Mouse (Mus musculus): ENCODE data around the gene Cdk2. TPM values are rescaled to one million over a fixed set of nuclear protein-coding genes. Genes with fewer than 3 reads are reported as not detected.

The Cdk2 gene
- polyA plus RNA-seq, 1 experiment from 2014 or later = 33.9 TPM

DNA sequence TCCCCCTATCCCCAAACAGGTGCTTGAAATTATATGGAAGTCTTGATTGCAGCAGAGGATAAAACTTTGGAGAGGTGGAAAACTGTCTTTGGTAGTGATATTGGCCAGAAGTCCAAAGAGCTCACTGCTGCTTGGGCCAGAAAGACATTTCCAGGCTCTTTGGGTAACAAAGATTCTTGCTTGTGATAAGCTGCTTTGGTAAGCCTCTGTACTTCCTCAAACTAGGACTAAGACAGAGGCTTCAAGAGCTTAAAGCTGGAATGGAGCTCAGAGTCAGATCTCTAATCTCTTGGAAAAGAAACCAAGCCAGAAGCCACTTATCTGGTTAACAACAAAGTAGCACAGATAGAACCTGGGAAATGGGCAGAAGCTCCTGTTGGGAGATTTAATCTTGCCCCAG, 42.4 kb downstream of the Cdk2 start:
- no peak for ATAC-seq
- no peaks in the 10 kb centered on the region for H3K9me3 ChIP-seq (ENCODE audit: low read length)
- H3K4me2 ChIP-seq (replicated peaks; ENCODE audit: low read depth, low read length) = no peak overlapping the region
- H3K27me3 ChIP-seq (replicated peaks; ENCODE audit: insufficient read depth, low read length) = no peaks in the 10 kb centered on the region
- H3K27ac ChIP-seq (ENCODE audit: low read length) = no peak overlapping the region
- DNase-seq (ENCODE audit: low spot score) = no peak
- no peak overlapping the region for H3K4me3 ChIP-seq (ENCODE audit: low read depth, low read length)
- H3K4me1 ChIP-seq (ENCODE audit: insufficient read depth, low read depth, low read length) = no peaks in the 10 kb centered on the region
- no peak for TF ChIP-seq CTCF (IDR thresholded peaks at IDR 0.05)
- no peak for TF ChIP-seq EP300 (IDR thresholded peaks at IDR 0.05)
- no peaks in the 10 kb centered on the region for H3K36me3 ChIP-seq (ENCODE audit: insufficient read depth, low read length)
- H3K9ac ChIP-seq (replicated peaks; ENCODE audit: low read depth) = no peak overlapping the region

GRCm38 (mm10) chr10:128659490-128659889, 45.3 kb downstream of the Cdk2 start:
- ATAC-seq (no peak), DNase-seq (ENCODE audit: low spot score) (no peak)
- H3K9me3 ChIP-seq (ENCODE audit: low read length) = no peaks in the 10 kb centered on the region
- no peak overlapping the region for H3K27ac ChIP-seq (ENCODE audit: low read length)
- no peaks in the 10 kb centered on the region for H3K27me3 ChIP-seq (replicated peaks; ENCODE audit: insufficient read depth, low read length)
- no peak overlapping the region for H3K4me2 ChIP-seq (replicated peaks; ENCODE audit: low read depth, low read length)
- no peaks in the 10 kb centered on the region for H3K36me3 ChIP-seq (ENCODE audit: insufficient read depth, low read length)
- H3K4me3 ChIP-seq (ENCODE audit: low read depth, low read length) = no peak overlapping the region
- H3K4me1 ChIP-seq (ENCODE audit: insufficient read depth, low read depth, low read length) = no peaks in the 10 kb centered on the region
- WGBS = 39% methylated on average over 9 of the region's 9 CpGs
- 0 out of 2 replicates have a peak overlapping the region, but pooled peaks have one; percentile 9 for H3K9ac ChIP-seq (replicated peaks; ENCODE audit: low read depth)
- TF ChIP-seq EP300 (IDR thresholded peaks at IDR 0.05) (no peak), CTCF (IDR thresholded peaks at IDR 0.05) (no peak)

- Histone ChIP-seq H3K4me3 (ENCODE audit: low read depth, low read length) (no peak overlapping the region), H3K27me3 (replicated peaks; ENCODE audit: insufficient read depth, low read length) (no peaks in the 10 kb centered on the region), H3K4me1 (ENCODE audit: insufficient read depth, low read depth, low read length) (no peaks in the 10 kb centered on the region), H3K4me2 (replicated peaks; ENCODE audit: low read depth, low read length) (no peak overlapping the region), H3K9ac (replicated peaks; ENCODE audit: low read depth) (no peak overlapping the region), H3K36me3 (ENCODE audit: insufficient read depth, low read length) (no peaks in the 10 kb centered on the region), H3K9me3 (ENCODE audit: low read length) (no peaks in the 10 kb centered on the region), H3K27ac (ENCODE audit: low read length) (no peak overlapping the region)
- no peak for TF ChIP-seq CTCF (IDR thresholded peaks at IDR 0.05)
- no peak for TF ChIP-seq EP300 (IDR thresholded peaks at IDR 0.05)
- no peak for ATAC-seq
- no peak for DNase-seq (ENCODE audit: low spot score)
- WGBS = 50% methylated on average over 9 of the region's 9 CpGs
These were observed 47.0 kb downstream of the Cdk2 start for GRCm38 (mm10) chr10:128657844-128658243.

GRCm38 (mm10) chr10:128656731-128657130, 48.1 kb downstream of the Cdk2 start:
- no peak overlapping the region for H3K27ac ChIP-seq (ENCODE audit: low read length)
- no peak for TF ChIP-seq EP300 (IDR thresholded peaks at IDR 0.05)
- TF ChIP-seq CTCF (IDR thresholded peaks at IDR 0.05) = no peak
- no peak for ATAC-seq
- no peaks in the 10 kb centered on the region for H3K9me3 ChIP-seq (ENCODE audit: low read length)
- H3K4me3 ChIP-seq (ENCODE audit: low read depth, low read length) = no peak overlapping the region
- no peaks in the 10 kb centered on the region for H3K36me3 ChIP-seq (ENCODE audit: insufficient read depth, low read length)
- WGBS = 67% methylated on average over 1 of the region's 1 CpGs
- no peaks in the 10 kb centered on the region for H3K4me1 ChIP-seq (ENCODE audit: insufficient read depth, low read depth, low read length)
- H3K9ac ChIP-seq (replicated peaks; ENCODE audit: low read depth) = no peak overlapping the region
- H3K27me3 ChIP-seq (replicated peaks; ENCODE audit: insufficient read depth, low read length) = no peaks in the 10 kb centered on the region
- no peak overlapping the region for H3K4me2 ChIP-seq (replicated peaks; ENCODE audit: low read depth, low read length)
- no peak for DNase-seq (ENCODE audit: low spot score)

GRCm38 (mm10) chr10:128655254-128655653, 49.6 kb downstream of the Cdk2 start:
- WGBS = 47% methylated on average over 3 of the region's 3 CpGs
- Histone ChIP-seq H3K9me3 (ENCODE audit: low read length) (no peaks in the 10 kb centered on the region), H3K27ac (ENCODE audit: low read length) (no peak overlapping the region), H3K36me3 (ENCODE audit: insufficient read depth, low read length) (no peaks in the 10 kb centered on the region), H3K4me3 (ENCODE audit: low read depth, low read length) (no peak overlapping the region), H3K27me3 (replicated peaks; ENCODE audit: insufficient read depth, low read length) (no peaks in the 10 kb centered on the region), H3K9ac (replicated peaks; ENCODE audit: low read depth) (no peak overlapping the region), H3K4me2 (replicated peaks; ENCODE audit: low read depth, low read length) (no peak overlapping the region), H3K4me1 (ENCODE audit: insufficient read depth, low read depth, low read length) (no peaks in the 10 kb centered on the region)
- DNase-seq (ENCODE audit: low spot score) (peak; percentile 23), ATAC-seq (no peak; the same call in 1 of the 2 replicates)
- TF ChIP-seq EP300 (IDR thresholded peaks at IDR 0.05) = no peak
- TF ChIP-seq CTCF (IDR thresholded peaks at IDR 0.05) = no peak

- no peak for ATAC-seq
- WGBS = 56% methylated on average over 4 of the region's 4 CpGs
- no peak overlapping the region for H3K9ac ChIP-seq (replicated peaks; ENCODE audit: low read depth)
- H3K27ac ChIP-seq (ENCODE audit: low read length) = no peak overlapping the region
- H3K4me3 ChIP-seq (ENCODE audit: low read depth, low read length) = no peak overlapping the region
- no peaks in the 10 kb centered on the region for H3K36me3 ChIP-seq (ENCODE audit: insufficient read depth, low read length)
- TF ChIP-seq EP300 (IDR thresholded peaks at IDR 0.05) = no peak
- no peak for TF ChIP-seq CTCF (IDR thresholded peaks at IDR 0.05)
- DNase-seq (ENCODE audit: low spot score) = no peak
- no peaks in the 10 kb centered on the region for H3K27me3 ChIP-seq (replicated peaks; ENCODE audit: insufficient read depth, low read length)
- no peak overlapping the region for H3K4me2 ChIP-seq (replicated peaks; ENCODE audit: low read depth, low read length)
- H3K4me1 ChIP-seq (ENCODE audit: insufficient read depth, low read depth, low read length) = no peaks in the 10 kb centered on the region
- no peaks in the 10 kb centered on the region for H3K9me3 ChIP-seq (ENCODE audit: low read length)
These were observed 51.0 kb downstream of the Cdk2 start for GRCm38 (mm10) chr10:128653866-128654265.

Other genes with a start within 250 kb of the Cdk2 start
- gene Smarcc2, start 245.8 kb downstream of the Cdk2 start, polyA plus RNA-seq (2015; fragmentation: Nextera tagmentation; extraction: Ambion mirVana) = 28.9 and 33.0 TPM in 2 replicates
- gene Myl6, start 210.9 kb downstream of the Cdk2 start, polyA plus RNA-seq (2015; fragmentation: Nextera tagmentation; extraction: Ambion mirVana) = 1,888 and 2,049 TPM in 2 replicates
- gene Myl6b, start 206.3 kb downstream of the Cdk2 start, polyA plus RNA-seq (2015; fragmentation: Nextera tagmentation; extraction: Ambion mirVana) = 5.5 and 5.9 TPM in 2 replicates
- 31.1 and 38.2 TPM in 2 replicates for gene Esyt1, start 179.2 kb downstream of the Cdk2 start, polyA plus RNA-seq (2015; fragmentation: Nextera tagmentation; extraction: Ambion mirVana)
- gene Zc3h10, start 157.3 kb downstream of the Cdk2 start, polyA plus RNA-seq (2015; fragmentation: Nextera tagmentation; extraction: Ambion mirVana) = 13.6 and 15.3 TPM in 2 replicates
- 2,921 and 3,267 TPM in 2 replicates for gene Rpl41, start 155.7 kb downstream of the Cdk2 start, polyA plus RNA-seq (2015; fragmentation: Nextera tagmentation; extraction: Ambion mirVana)
- 64.2 and 66.5 TPM in 2 replicates for gene Pa2g4, start 139.0 kb downstream of the Cdk2 start, polyA plus RNA-seq (2015; fragmentation: Nextera tagmentation; extraction: Ambion mirVana)
- 21.4 and 22.6 TPM in 2 replicates for gene Erbb3, start 115.4 kb downstream of the Cdk2 start, polyA plus RNA-seq (2015; fragmentation: Nextera tagmentation; extraction: Ambion mirVana)
- gene Rps26, start 78.3 kb downstream of the Cdk2 start, polyA plus RNA-seq (2015; fragmentation: Nextera tagmentation; extraction: Ambion mirVana) = 459 and 465 TPM in 2 replicates
- 1.3 and 1.5 TPM in 2 replicates for gene Ikzf4, start 59.0 kb downstream of the Cdk2 start, polyA plus RNA-seq (2015; fragmentation: Nextera tagmentation; extraction: Ambion mirVana)
- 12.3 and 12.6 TPM in 2 replicates for gene Suox, start 31.0 kb downstream of the Cdk2 start, polyA plus RNA-seq (2015; fragmentation: Nextera tagmentation; extraction: Ambion mirVana)
- 69.1 and 71.8 TPM in 2 replicates for gene Rab5b, start 8.8 kb downstream of the Cdk2 start, polyA plus RNA-seq (2015; fragmentation: Nextera tagmentation; extraction: Ambion mirVana)
- gene Pmel, start 836 bp downstream of the Cdk2 start, polyA plus RNA-seq (2015; fragmentation: Nextera tagmentation; extraction: Ambion mirVana) = 1.0 and 1.4 TPM in 2 replicates
- gene Dgka, start 39.8 kb upstream of the Cdk2 start, polyA plus RNA-seq (2015; fragmentation: Nextera tagmentation; extraction: Ambion mirVana) = 16.8 and 17.9 TPM in 2 replicates
- 23.4 and 24.9 TPM in 2 replicates for gene Pym1, start 42.9 kb upstream of the Cdk2 start, polyA plus RNA-seq (2015; fragmentation: Nextera tagmentation; extraction: Ambion mirVana)
- 8.2 and 9.8 TPM in 2 replicates for gene Mmp19, start 85.9 kb upstream of the Cdk2 start, polyA plus RNA-seq (2015; fragmentation: Nextera tagmentation; extraction: Ambion mirVana)
- gene Dnajc14, start 99.0 kb upstream of the Cdk2 start, polyA plus RNA-seq (2015; fragmentation: Nextera tagmentation; extraction: Ambion mirVana) = 44.0 and 51.9 TPM in 2 replicates
- gene Tmem198b, start 99.3 kb upstream of the Cdk2 start, polyA plus RNA-seq (2015; fragmentation: Nextera tagmentation; extraction: Ambion mirVana) = 13.6 and 13.8 TPM in 2 replicates
- gene Sarnp, start 112.3 kb upstream of the Cdk2 start, polyA plus RNA-seq (2015; fragmentation: Nextera tagmentation; extraction: Ambion mirVana) = 113 and 119 TPM in 2 replicates
- gene Ormdl2, start 116.6 kb upstream of the Cdk2 start, polyA plus RNA-seq (2015; fragmentation: Nextera tagmentation; extraction: Ambion mirVana) = 59.8 and 62.1 TPM in 2 replicates
- gene Gdf11, start 186.7 kb upstream of the Cdk2 start, polyA plus RNA-seq (2015; fragmentation: Nextera tagmentation; extraction: Ambion mirVana) = 1.6 and 2.1 TPM in 2 replicates
- gene Cd63, start 196.0 kb upstream of the Cdk2 start, polyA plus RNA-seq (2015; fragmentation: Nextera tagmentation; extraction: Ambion mirVana) = 761 and 764 TPM in 2 replicates
- gene Rdh5, start 217.9 kb upstream of the Cdk2 start, polyA plus RNA-seq (2015; fragmentation: Nextera tagmentation; extraction: Ambion mirVana) = 13.2 and 16.7 TPM in 2 replicates
- gene Bloc1s1, start 219.0 kb upstream of the Cdk2 start, polyA plus RNA-seq (2015; fragmentation: Nextera tagmentation; extraction: Ambion mirVana) = 228 and 243 TPM in 2 replicates
- gene Itga7, start 228.8 kb upstream of the Cdk2 start, polyA plus RNA-seq (2015; fragmentation: Nextera tagmentation; extraction: Ambion mirVana) = 14.6 and 20.7 TPM in 2 replicates

All from lung, postnatal 0 days (tissue).